Mouse (Mus musculus): ENCODE results near the gene Gramd4.
A peak's percentile ranks its signal among the peaks of the same experiment; 100 is the strongest.
"Not testable (repeated sequence)": the region's sequence is repeated elsewhere in the genome, so short reads cannot be mapped to it uniquely, and the experiment has no call there.

Gene Gramd4

GRCm38 (mm10) chr15:86051152-86051551 is 6.3 kb upstream of the Gramd4 start:
- no peak for DNase-seq (ENCODE audit: low spot score)

- no peak for DNase-seq (ENCODE audit: low spot score)
These were observed 5.5 kb upstream of the Gramd4 start for GRCm38 (mm10) chr15:86051878-86052478.

- peak; percentile 75 for DNase-seq (ENCODE audit: low spot score)
These were observed 3.5 kb upstream of the Gramd4 start for GRCm38 (mm10) chr15:86053890-86054536.

- not testable (repeated sequence) for DNase-seq (ENCODE audit: low spot score)
These were observed 2.6 kb upstream of the Gramd4 start for GRCm38 (mm10) chr15:86054861-86055260.

- no peak for DNase-seq (ENCODE audit: low spot score)
These were observed 1.2 kb upstream of the Gramd4 start for GRCm38 (mm10) chr15:86056221-86056760.

GRCm38 (mm10) chr15:86057908-86058307 is 413 bp downstream of the Gramd4 start:
- no peak for DNase-seq (ENCODE audit: low spot score)

- DNase-seq (ENCODE audit: low spot score), result peak; percentile 72
These were observed 960 bp downstream of the Gramd4 start for GRCm38 (mm10) chr15:86058394-86058915.

- no peak for DNase-seq (ENCODE audit: low spot score)
These were observed 1.7 kb downstream of the Gramd4 start for GRCm38 (mm10) chr15:86058931-86059834.

GRCm38 (mm10) chr15:86059835-86060380 is 2.4 kb downstream of the Gramd4 start:
- no peak for DNase-seq (ENCODE audit: low spot score)

- DNase-seq (ENCODE audit: low spot score), result no peak
These were observed 3.1 kb downstream of the Gramd4 start for GRCm38 (mm10) chr15:86060581-86060980.

GRCm38 (mm10) chr15:86061221-86061620 is 3.7 kb downstream of the Gramd4 start:
- DNase-seq (ENCODE audit: low spot score), result no peak

GRCm38 (mm10) chr15:86061848-86062481 is 4.5 kb downstream of the Gramd4 start:
- DNase-seq (ENCODE audit: low spot score), result no peak

- DNase-seq (ENCODE audit: low spot score), result no peak
These were observed 6.8 kb downstream of the Gramd4 start for GRCm38 (mm10) chr15:86064191-86064849.

- no peak for DNase-seq (ENCODE audit: low spot score)
These were observed 7.3 kb downstream of the Gramd4 start for GRCm38 (mm10) chr15:86064850-86065229.

- DNase-seq (ENCODE audit: low spot score), result no peak
These were observed 7.9 kb downstream of the Gramd4 start for GRCm38 (mm10) chr15:86065367-86065766.

- no peak for DNase-seq (ENCODE audit: low spot score)
These were observed 9.5 kb downstream of the Gramd4 start for GRCm38 (mm10) chr15:86066836-86067580.

- no peak for DNase-seq (ENCODE audit: low spot score)
These were observed 10.1 kb downstream of the Gramd4 start for GRCm38 (mm10) chr15:86067581-86067910.

- no peak for DNase-seq (ENCODE audit: low spot score)
These were observed 10.5 kb downstream of the Gramd4 start for GRCm38 (mm10) chr15:86067941-86068495.

- DNase-seq (ENCODE audit: low spot score), result no peak
These were observed 11.7 kb downstream of the Gramd4 start for GRCm38 (mm10) chr15:86069011-86069791.

Data from ovary, postnatal 14 days (tissue).